Mouse (Mus musculus): ENCODE results near the gene 2200002D01Rik. TPM values are rescaled to one million over a fixed set of nuclear protein-coding genes. Genes with fewer than 3 reads are reported as not detected.

The 2200002D01Rik gene
- total RNA-seq (2014; fragmentation: Nextera tagmentation) (not detected in 2 replicates), total RNA-seq (2017) (0.12 and 0.22 TPM in 2 replicates), polyA plus RNA-seq (2012) (not detected in 2 replicates)

- ATAC-seq (ENCODE audit: extremely low read depth, insufficient number of reproducible peaks, low FRiP score, poor library complexity, severe bottlenecking) = no peak
- Histone ChIP-seq H3K36me3 (replicated peaks) (peaks cover 63% of the 10 kb centered on the region), H3K27me3 (ENCODE audit: insufficient read depth, low read length) (no peaks in the 10 kb centered on the region), H3K4me3 (ENCODE audit: low read depth, low read length) (0 out of 2 replicates have a peak within 1 kb of the TSS, but pooled peaks have one; percentile 23), H3K9me3 (replicated peaks) (no peaks in the 10 kb centered on the region), H3K4me1 (ENCODE audit: insufficient read depth, low read depth, low read length) (peaks cover 38% of the 10 kb centered on the region)
- TF ChIP-seq GATA1 (IDR thresholded peaks at IDR 0.05; ENCODE audit: borderline replicate concordance, low read length) = no peak
- DNase-seq (ENCODE audit: low spot score) = no peak
Measured at GRCm38 (mm10) chr7:29248261-29248841, at the start of gene 2200002D01Rik. 2200002D01Rik (minus strand) TSS chr7:29248466.

GRCm38 (mm10) chr7:29296998-29297397 is 48.7 kb upstream of the 2200002D01Rik start:
- H3K4me1 ChIP-seq (ENCODE audit: insufficient read depth, low read depth, low read length) = peaks cover 28% of the 10 kb centered on the region
- H3K9me3 ChIP-seq (replicated peaks) = no peaks in the 10 kb centered on the region
- no peak for ATAC-seq (ENCODE audit: extremely low read depth, insufficient number of reproducible peaks, low FRiP score, poor library complexity, severe bottlenecking)
- H3K36me3 ChIP-seq (replicated peaks) = peaks cover 22% of the 10 kb centered on the region
- no peak overlapping the region for H3K4me3 ChIP-seq (ENCODE audit: low read depth, low read length)
- H3K27me3 ChIP-seq (ENCODE audit: insufficient read depth, low read length) = peaks cover 35% of the 10 kb centered on the region
- TF ChIP-seq TAL1 (conservative IDR thresholded peaks at IDR 0.05; ENCODE audit: low read depth, low read length) (no peak), CTCF (IDR thresholded peaks at IDR 0.05; ENCODE audit: low read depth, low read length) (peak; percentile 86), GATA1 (IDR thresholded peaks at IDR 0.05; ENCODE audit: borderline replicate concordance, low read length) (no peak)
- DNase-seq (ENCODE audit: low spot score) = no peak

GRCm38 (mm10) chr7:29295861-29296647 is 47.8 kb upstream of the 2200002D01Rik start:
- TF ChIP-seq TAL1 (conservative IDR thresholded peaks at IDR 0.05; ENCODE audit: low read depth, low read length) = no peak
- no peak for TF ChIP-seq GATA2 (IDR thresholded peaks at IDR 0.05; ENCODE audit: borderline replicate concordance, low read depth, low read length)
- no peak for TF ChIP-seq CTCF (IDR thresholded peaks at IDR 0.05; ENCODE audit: low read depth, low read length)
- no peak for TF ChIP-seq GATA1 (IDR thresholded peaks at IDR 0.05; ENCODE audit: borderline replicate concordance, low read length)
- TF ChIP-seq POLR2AphosphoS5 (IDR thresholded peaks at IDR 0.05; ENCODE audit: insufficient replicate concordance, low read depth, low read length) = no peak
- H3K36me3 ChIP-seq (replicated peaks) = peaks cover 14% of the 10 kb centered on the region

GRCm38 (mm10) chr7:29294111-29294761 is 46.0 kb upstream of the 2200002D01Rik start:
- Histone ChIP-seq H3K4me3 (ENCODE audit: low read depth, low read length) (no peak overlapping the region), H3K36me3 (replicated peaks) (no peaks in the 10 kb centered on the region), H3K4me1 (ENCODE audit: insufficient read depth, low read depth, low read length) (peaks cover 30% of the 10 kb centered on the region), H3K27me3 (ENCODE audit: insufficient read depth, low read length) (peaks cover 42% of the 10 kb centered on the region), H3K9me3 (replicated peaks) (no peaks in the 10 kb centered on the region)
- ATAC-seq (ENCODE audit: extremely low read depth, insufficient number of reproducible peaks, low FRiP score, poor library complexity, severe bottlenecking) (no peak), DNase-seq (ENCODE audit: low spot score) (no peak)
- no peak for TF ChIP-seq POLR2AphosphoS5 (IDR thresholded peaks at IDR 0.05; ENCODE audit: insufficient replicate concordance, low read depth, low read length)
- TF ChIP-seq GATA2 (IDR thresholded peaks at IDR 0.05; ENCODE audit: borderline replicate concordance, low read depth, low read length) = no peak
- TF ChIP-seq TAL1 (conservative IDR thresholded peaks at IDR 0.05; ENCODE audit: low read depth, low read length) = no peak

More at GRCm38 (mm10) chr7:29295861-29296647, 47.8 kb upstream of the 2200002D01Rik start:
- Histone ChIP-seq H3K4me3 (ENCODE audit: low read depth, low read length) (no peak overlapping the region), H3K27me3 (ENCODE audit: insufficient read depth, low read length) (peaks cover 42% of the 10 kb centered on the region), H3K9me3 (replicated peaks) (no peaks in the 10 kb centered on the region), H3K4me1 (ENCODE audit: insufficient read depth, low read depth, low read length) (peaks cover 26% of the 10 kb centered on the region)
- no peak for DNase-seq (ENCODE audit: low spot score)
- no peak for ATAC-seq (ENCODE audit: extremely low read depth, insufficient number of reproducible peaks, low FRiP score, poor library complexity, severe bottlenecking)

- Histone ChIP-seq H3K9me3 (replicated peaks) (no peaks in the 10 kb centered on the region), H3K4me3 (ENCODE audit: low read depth, low read length) (no peak overlapping the region), H3K27me3 (ENCODE audit: insufficient read depth, low read length) (peaks cover 40% of the 10 kb centered on the region), H3K36me3 (replicated peaks) (no peaks in the 10 kb centered on the region), H3K4me1 (ENCODE audit: insufficient read depth, low read depth, low read length) (peaks cover 38% of the 10 kb centered on the region)
- ATAC-seq (ENCODE audit: extremely low read depth, insufficient number of reproducible peaks, low FRiP score, poor library complexity, severe bottlenecking) = no peak
- TF ChIP-seq GATA1 (IDR thresholded peaks at IDR 0.05; ENCODE audit: borderline replicate concordance, low read length) (no peak), POLR2AphosphoS5 (IDR thresholded peaks at IDR 0.05; ENCODE audit: insufficient replicate concordance, low read depth, low read length) (no peak), TAL1 (conservative IDR thresholded peaks at IDR 0.05; ENCODE audit: low read depth, low read length) (no peak), CTCF (IDR thresholded peaks at IDR 0.05; ENCODE audit: low read depth, low read length) (no peak), GATA2 (IDR thresholded peaks at IDR 0.05; ENCODE audit: borderline replicate concordance, low read depth, low read length) (no peak)
- DNase-seq (ENCODE audit: low spot score) = no peak
Measured at GRCm38 (mm10) chr7:29293131-29294065, 45.1 kb upstream of the 2200002D01Rik start.

All from G1E (cell line).